Mouse (Mus musculus): ENCODE results near the gene Kif16b.

DNA sequence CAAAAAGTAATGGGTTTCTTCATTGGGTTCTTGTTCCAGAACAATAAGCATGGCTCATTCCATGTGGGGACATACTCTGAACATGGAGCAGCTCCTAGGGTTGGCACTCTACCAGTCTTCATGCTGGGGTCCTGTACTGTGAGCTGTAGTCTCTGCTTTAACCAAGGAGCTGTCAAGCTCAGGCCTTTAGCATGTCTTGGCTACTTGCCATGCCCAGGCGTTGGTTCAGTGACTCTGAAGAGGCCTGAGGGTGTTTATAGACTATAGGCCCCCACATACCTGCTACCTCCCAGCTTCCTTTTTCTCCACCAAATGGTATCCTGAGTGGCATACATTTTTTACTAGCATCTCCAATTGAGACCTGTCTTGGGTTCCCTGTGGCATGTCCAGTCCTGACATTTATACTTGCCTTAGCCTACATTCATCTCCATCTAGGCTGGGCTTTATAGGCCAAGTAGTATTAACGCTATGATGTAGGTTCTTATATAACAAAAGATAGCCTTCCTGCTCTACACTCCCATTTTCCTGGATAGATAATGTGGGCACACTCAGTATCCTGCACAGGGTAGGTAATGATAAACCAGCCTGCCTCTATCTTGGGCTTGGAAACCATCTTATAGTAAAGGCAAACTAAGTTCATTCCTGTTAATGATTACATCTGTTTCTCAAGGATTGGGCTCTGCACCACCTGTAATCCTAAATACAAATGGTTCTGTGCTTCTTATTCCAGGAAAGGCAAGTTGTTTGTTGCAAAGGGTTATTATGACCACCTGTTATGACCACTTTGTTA lies 271.6 kb downstream of the Kif16b start:
- TF ChIP-seq CTCF (IDR thresholded peaks at IDR 0.05; ENCODE audit: borderline replicate concordance, extremely low read depth, insufficient read depth, insufficient read length) (no peak), POLR2A (IDR thresholded peaks at IDR 0.05; ENCODE audit: borderline replicate concordance, extremely low read depth, insufficient read depth, insufficient read length, poor library complexity, severe bottlenecking) (no peak)

All from brain, embryonic 14.5 days (tissue).